Mouse (Mus musculus): ENCODE measurements around the gene Susd2. TPM values are rescaled to one million over a fixed set of nuclear protein-coding genes. Genes with fewer than 3 reads are reported as not detected.

Gene Susd2
- polyA plus RNA-seq, 2 experiments = 0.84 to 1.0 TPM

- Histone ChIP-seq H3K27ac (no peak overlapping the region), H3K4me1 (replicated peaks; ENCODE audit: control insufficient read depth in 2 of 2, insufficient read depth in 2 of 2, low read length in 1 of 2) (no peaks in the 10 kb centered on the region)
- ATAC-seq (ENCODE audit: insufficient read depth) = no peak
These were observed 10.8 kb downstream of the Susd2 start for GRCm38 (mm10) chr10:75633048-75633447.

GRCm38 (mm10) chr10:75632633-75633032, 11.2 kb downstream of the Susd2 start:
- TF ChIP-seq EP300 (IDR thresholded peaks at IDR 0.05; ENCODE audit: low read depth) = no peak
- no peak for TF ChIP-seq CTCF (IDR thresholded peaks at IDR 0.05; ENCODE audit: low read depth)
- Histone ChIP-seq H3K4me3 (ENCODE audit: insufficient read depth in 1 of 2, low read depth in 2 of 2, low read length in 2 of 2) (no peak overlapping the region), H3K4me2 (ENCODE audit: low read depth) (no peak overlapping the region), H3K4me1 (replicated peaks; ENCODE audit: control insufficient read depth in 2 of 2, insufficient read depth in 2 of 2, low read length in 1 of 2) (no peaks in the 10 kb centered on the region), H3K9ac (replicated peaks) (no peak overlapping the region), H3K36me3 (replicated peaks; ENCODE audit: control insufficient read depth, insufficient read depth, low read depth) (no peaks in the 10 kb centered on the region), H3K27ac (no peak overlapping the region), H3K27me3 (ENCODE audit: control insufficient read depth, insufficient read depth, low read length) (no peaks in the 10 kb centered on the region), H3K9me3 (ENCODE audit: control insufficient read depth, low read length) (no peaks in the 10 kb centered on the region)
- 47% methylated on average over 5 of the region's 5 CpGs for WGBS (ENCODE audit: insufficient replicate concordance)
- ATAC-seq (ENCODE audit: insufficient read depth) (no peak), DNase-seq (ENCODE audit: low read depth in 3 of 3, low spot score in 3 of 3) (no peak)

More at GRCm38 (mm10) chr10:75633048-75633447, 10.8 kb downstream of the Susd2 start:
- TF ChIP-seq CTCF (IDR thresholded peaks at IDR 0.05; ENCODE audit: low read depth) (no peak), EP300 (IDR thresholded peaks at IDR 0.05; ENCODE audit: low read depth) (no peak)
- Histone ChIP-seq H3K4me3 (ENCODE audit: insufficient read depth in 1 of 2, low read depth in 2 of 2, low read length in 2 of 2) (no peak overlapping the region), H3K36me3 (replicated peaks; ENCODE audit: control insufficient read depth, insufficient read depth, low read depth) (no peaks in the 10 kb centered on the region), H3K4me2 (ENCODE audit: low read depth) (no peak overlapping the region), H3K27me3 (ENCODE audit: control insufficient read depth, insufficient read depth, low read length) (no peaks in the 10 kb centered on the region), H3K9me3 (ENCODE audit: control insufficient read depth, low read length) (no peaks in the 10 kb centered on the region), H3K9ac (replicated peaks) (no peak overlapping the region)
- no peak for DNase-seq (ENCODE audit: low read depth in 3 of 3, low spot score in 3 of 3)
- 73% methylated on average over 5 of the region's 5 CpGs for WGBS (ENCODE audit: insufficient replicate concordance)

GRCm38 (mm10) chr10:75627490-75627889, 16.3 kb downstream of the Susd2 start:
- H3K9me3 ChIP-seq (ENCODE audit: control insufficient read depth, low read length) = no peaks in the 10 kb centered on the region
- TF ChIP-seq EP300 (IDR thresholded peaks at IDR 0.05; ENCODE audit: low read depth) = no peak
- TF ChIP-seq CTCF (IDR thresholded peaks at IDR 0.05; ENCODE audit: low read depth) = no peak
- H3K9ac ChIP-seq (replicated peaks) = no peak overlapping the region
- H3K4me3 ChIP-seq (ENCODE audit: insufficient read depth in 1 of 2, low read depth in 2 of 2, low read length in 2 of 2) = no peak overlapping the region
- DNase-seq (ENCODE audit: low read depth in 3 of 3, low spot score in 3 of 3) = no peak
- no peaks in the 10 kb centered on the region for H3K36me3 ChIP-seq (replicated peaks; ENCODE audit: control insufficient read depth, insufficient read depth, low read depth)
- no peak overlapping the region for H3K27ac ChIP-seq
- no peak for ATAC-seq (ENCODE audit: insufficient read depth)
- H3K4me1 ChIP-seq (replicated peaks; ENCODE audit: control insufficient read depth in 2 of 2, insufficient read depth in 2 of 2, low read length in 1 of 2) = no peaks in the 10 kb centered on the region
- H3K27me3 ChIP-seq (ENCODE audit: control insufficient read depth, insufficient read depth, low read length) = no peaks in the 10 kb centered on the region
- H3K4me2 ChIP-seq (ENCODE audit: low read depth) = no peak overlapping the region
- 72% methylated on average over 3 of the region's 3 CpGs for WGBS (ENCODE audit: insufficient replicate concordance)

GRCm38 (mm10) chr10:75626991-75627390, 16.8 kb downstream of the Susd2 start:
- H3K36me3 ChIP-seq (replicated peaks; ENCODE audit: control insufficient read depth, insufficient read depth, low read depth) = no peaks in the 10 kb centered on the region
- no peak overlapping the region for H3K27ac ChIP-seq
- no peaks in the 10 kb centered on the region for H3K27me3 ChIP-seq (ENCODE audit: control insufficient read depth, insufficient read depth, low read length)
- TF ChIP-seq EP300 (IDR thresholded peaks at IDR 0.05; ENCODE audit: low read depth) (no peak), CTCF (IDR thresholded peaks at IDR 0.05; ENCODE audit: low read depth) (no peak)
- no peak overlapping the region for H3K9ac ChIP-seq (replicated peaks)
- ATAC-seq (ENCODE audit: insufficient read depth) = no peak
- no peak overlapping the region for H3K4me3 ChIP-seq (ENCODE audit: insufficient read depth in 1 of 2, low read depth in 2 of 2, low read length in 2 of 2)
- no peaks in the 10 kb centered on the region for H3K9me3 ChIP-seq (ENCODE audit: control insufficient read depth, low read length)
- no peak overlapping the region for H3K4me2 ChIP-seq (ENCODE audit: low read depth)
- no peak for DNase-seq (ENCODE audit: low read depth in 3 of 3, low spot score in 3 of 3)
- no peaks in the 10 kb centered on the region for H3K4me1 ChIP-seq (replicated peaks; ENCODE audit: control insufficient read depth in 2 of 2, insufficient read depth in 2 of 2, low read length in 1 of 2)
- WGBS (ENCODE audit: insufficient replicate concordance) = 36% methylated on average over 3 of the region's 3 CpGs

- H3K27ac ChIP-seq = no peak overlapping the region
- DNase-seq (ENCODE audit: low read depth in 3 of 3, low spot score in 3 of 3) (no peak), ATAC-seq (ENCODE audit: insufficient read depth) (no peak)
- WGBS (ENCODE audit: insufficient replicate concordance) = 44% methylated on average over 6 of the region's 6 CpGs
- no peak overlapping the region for H3K9ac ChIP-seq (replicated peaks)
- no peaks in the 10 kb centered on the region for H3K9me3 ChIP-seq (ENCODE audit: control insufficient read depth, low read length)
- H3K4me1 ChIP-seq (replicated peaks; ENCODE audit: control insufficient read depth in 2 of 2, insufficient read depth in 2 of 2, low read length in 1 of 2) = no peaks in the 10 kb centered on the region
- no peak overlapping the region for H3K4me3 ChIP-seq (ENCODE audit: insufficient read depth in 1 of 2, low read depth in 2 of 2, low read length in 2 of 2)
- H3K36me3 ChIP-seq (replicated peaks; ENCODE audit: control insufficient read depth, insufficient read depth, low read depth) = no peaks in the 10 kb centered on the region
- H3K27me3 ChIP-seq (ENCODE audit: control insufficient read depth, insufficient read depth, low read length) = no peaks in the 10 kb centered on the region
- TF ChIP-seq CTCF (IDR thresholded peaks at IDR 0.05; ENCODE audit: low read depth) = no peak
- no peak for TF ChIP-seq EP300 (IDR thresholded peaks at IDR 0.05; ENCODE audit: low read depth)
- H3K4me2 ChIP-seq (ENCODE audit: low read depth) = no peak overlapping the region
These were observed 17.9 kb downstream of the Susd2 start for GRCm38 (mm10) chr10:75625920-75626319.

Data from liver, embryonic 14.5 days (tissue).